Mouse (Mus musculus) embryonic facial prominence, embryonic 11.5 days (tissue): ENCODE results near the gene Nlrp6. TPM values are rescaled to one million over a fixed set of nuclear protein-coding genes. Genes with fewer than 3 reads are reported as not detected.

Source experiments
- ATAC-seq: fragments of 200-750 bp; cut with Nextera tagmentation; replicated peaks from 2 replicates; pipeline ENCODE4 v1.8.0; 2017; ENCODE audit warnings: low read depth; ENCODE audit not compliant: insufficient number of reproducible peaks, low FRiP score, low TSS enrichment
- DNase-seq: peaks from one replicate; pipeline ENCODE4 v3.0.0-alpha.2; 2015; ENCODE audit warnings: low spot score
- H3K27ac ChIP-seq: fragments of 300-500 bp; sonication (generic); replicated peaks from 2 replicates; pipeline ENCODE4 v1.5.1; 2014; ENCODE audit warnings: mild to moderate bottlenecking, low read depth, low read length, control low read depth
- H3K27me3 ChIP-seq: fragments of 300-500 bp; sonication (generic); 2 replicates; pipeline ENCODE4 v1.6.1; 2014; ENCODE audit warnings: mild to moderate bottlenecking, low read length, moderate library complexity, mixed read lengths; ENCODE audit not compliant: control insufficient read depth, insufficient read depth
- H3K36me3 ChIP-seq: fragments of 300-500 bp; sonication (generic); replicated peaks from 2 replicates; pipeline ENCODE4 v1.6.1; 2014; ENCODE audit warnings: low read depth, mild to moderate bottlenecking, low read length, moderate library complexity, mixed read lengths; ENCODE audit not compliant: control insufficient read depth, insufficient read depth
- H3K4me1 ChIP-seq: fragments of 300-500 bp; sonication (generic); 2 replicates; pipeline ENCODE4 v1.6.1; 2014; ENCODE audit warnings: low read length, mixed read lengths; ENCODE audit not compliant: control insufficient read depth, insufficient read depth
- H3K4me2 ChIP-seq: fragments of 300-500 bp; sonication (generic); 2 replicates; pipeline ENCODE4 v1.6.1; 2014; ENCODE audit warnings: low read depth, mild to moderate bottlenecking, control low read depth, low read length, moderate library complexity
- H3K4me3 ChIP-seq: fragments of 300-500 bp; sonication (generic); 2 replicates; pipeline ENCODE4 v1.5.1; 2014; ENCODE audit warnings: low read depth, low read length, control low read depth
- H3K9ac ChIP-seq: fragments of 300-500 bp; sonication (generic); replicated peaks from 2 replicates; pipeline ENCODE4 v1.6.1; 2014; ENCODE audit warnings: mild to moderate bottlenecking, control low read depth, low read length
- H3K9me3 ChIP-seq: fragments of 300-500 bp; sonication (generic); replicated peaks from 2 replicates; pipeline ENCODE4 v1.6.1; 2016; ENCODE audit warnings: mild to moderate bottlenecking, low read length, inconsistent platforms, mixed read lengths; ENCODE audit not compliant: control insufficient read depth
- WGBS: fragments of 180-500 bp; shearing (Covaris S2); extraction: QIAGEN DNeasy Blood & Tissue Kit; methylation state at CpG from one replicate; pipeline ENCODE4 v1.1.7; 2014; 5-methylcytosine and 5-hydroxymethylcytosine counted together
- polyA plus RNA-seq: library from polyadenylated mRNA; unstranded; fragments of >200 nt; fragmentation: Nextera tagmentation; extraction: Ambion mirVana; gene quantifications from 2 replicates; pipeline ENCODE4 v1.2.1, GENCODE M21; 2014

Nlrp6 gene
- polyA plus RNA-seq, 1 experiment from 2014 or later: not detected

DNA sequence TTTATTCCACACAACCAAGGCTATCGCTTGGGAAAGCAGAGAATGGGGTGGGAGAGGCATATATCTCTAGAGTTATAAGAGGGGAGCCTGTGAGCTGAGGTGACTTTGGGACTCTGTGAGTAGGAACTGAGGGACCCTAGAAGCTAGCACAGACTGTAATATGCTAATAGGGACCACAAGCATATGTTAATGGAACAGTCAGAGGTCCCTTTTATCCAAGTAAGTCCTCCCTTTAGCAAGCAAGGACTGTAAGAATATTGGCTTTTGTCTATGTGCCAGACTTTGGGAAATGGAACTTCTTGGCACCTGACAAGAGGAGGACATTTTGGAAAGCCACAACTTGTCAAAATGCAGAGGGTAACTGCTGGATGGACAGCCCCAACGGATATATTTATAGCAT is 18.2 kb downstream of the Nlrp6 start:
- H3K4me2 ChIP-seq: no peak overlapping the region
- ATAC-seq: no peak
- no peak overlapping the region for H3K4me3 ChIP-seq
- H3K9me3 ChIP-seq: no peaks in the 10 kb centered on the region
- H3K9ac ChIP-seq: no peak overlapping the region
- no peaks in the 10 kb centered on the region for H3K27me3 ChIP-seq
- H3K27ac ChIP-seq: no peak overlapping the region
- whole genome bisulfite sequencing: 17% methylated on average over 2 of the region's 2 CpGs
- no peaks in the 10 kb centered on the region; the same call in 1 of the 2 replicates for H3K4me1 ChIP-seq
- DNase-seq: no peak
- H3K36me3 ChIP-seq: no peaks in the 10 kb centered on the region

DNA sequence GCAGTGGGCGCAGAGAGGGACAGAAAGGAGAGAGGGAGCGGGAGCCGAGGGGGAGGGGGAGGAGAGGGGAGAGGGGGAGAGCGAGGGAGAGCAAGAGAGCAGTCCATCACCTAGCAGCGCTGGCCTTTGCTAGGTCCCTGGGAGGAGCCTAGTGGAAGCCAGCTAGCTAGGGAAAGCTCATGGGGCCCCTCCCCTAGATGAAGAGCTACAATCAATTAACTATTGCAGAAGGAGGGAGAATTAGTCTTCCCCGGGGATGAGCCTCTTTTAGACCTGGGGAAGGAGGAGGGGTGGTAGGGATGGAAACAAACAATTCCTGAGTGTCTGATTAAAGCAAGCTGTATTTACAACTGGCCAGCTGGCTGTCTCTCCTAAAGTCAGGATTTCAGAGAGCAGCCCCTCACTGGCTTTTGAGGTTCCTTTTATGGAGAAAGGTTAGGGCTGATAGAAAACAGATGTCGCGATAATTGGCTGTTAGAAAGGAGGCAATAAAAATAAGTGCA is 19.0 kb downstream of the Nlrp6 start:
- Histone ChIP-seq H3K9ac (no peak overlapping the region), H3K4me2 (0 out of 2 replicates have a peak overlapping the region, but pooled peaks have one; percentile 17), H3K4me1 (no peaks in the 10 kb centered on the region; the same call in 1 of the 2 replicates), H3K27ac (peak overlapping the region; percentile 38; the same call in 1 of the 2 replicates), H3K36me3 (no peaks in the 10 kb centered on the region; the same call in 1 of the 2 replicates), H3K27me3 (no peaks in the 10 kb centered on the region), H3K4me3 (no peak overlapping the region), H3K9me3 (no peaks in the 10 kb centered on the region)
- ATAC-seq (peak; percentile 50), DNase-seq (peak; percentile 85)
- 3% methylated on average over 8 of the region's 8 CpGs for WGBS

DNA sequence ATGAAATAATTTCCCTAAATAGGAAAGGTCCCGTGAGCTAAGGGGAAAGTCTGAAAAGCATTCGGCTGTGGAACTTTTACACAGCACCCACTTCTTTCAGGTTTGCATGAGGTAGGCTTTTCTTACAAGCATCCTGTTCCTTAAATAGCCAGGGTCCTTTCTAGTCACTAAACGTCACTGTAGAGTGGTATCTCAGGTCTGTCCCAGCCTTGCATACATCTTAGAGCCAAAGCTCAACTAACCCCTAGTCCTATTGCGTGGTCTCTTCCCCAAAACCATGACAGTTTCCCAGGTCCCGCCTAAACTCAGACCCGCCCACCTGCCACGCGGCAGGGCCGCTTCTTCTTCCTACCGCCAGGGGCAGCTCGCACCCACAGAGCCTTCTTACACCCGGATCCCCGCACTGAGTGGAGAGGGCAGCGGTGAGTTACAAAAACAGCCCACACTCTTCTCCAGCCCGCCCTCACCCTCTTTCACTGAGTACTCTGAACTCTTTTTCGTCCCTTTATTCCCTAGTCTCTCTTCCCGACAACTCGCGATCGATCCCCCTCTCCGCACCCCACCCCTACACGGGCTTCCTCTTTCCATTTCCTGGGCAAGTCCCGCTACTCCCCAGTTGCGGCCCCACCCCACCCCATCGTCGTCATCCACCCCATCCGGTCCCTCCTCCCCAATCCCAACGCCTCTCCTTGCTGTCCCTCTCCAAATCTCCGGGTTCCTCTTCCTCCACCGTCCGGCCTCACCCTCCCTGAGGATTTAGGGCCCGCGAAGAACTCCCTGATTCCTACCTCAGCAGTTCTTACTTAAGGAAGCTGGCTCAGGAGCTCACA is 20.7 kb downstream of the Nlrp6 start, which contains the start of gene Pgghg:
Pgghg (plus strand) TSS at position 170 of the 830 bp plus-strand sequence.
- 0 out of 2 replicates have a peak within 1 kb of the TSS, but pooled peaks have one; percentile 22 for H3K27ac ChIP-seq
- WGBS: 3% methylated on average over 33 of the region's 33 CpGs

DNA sequence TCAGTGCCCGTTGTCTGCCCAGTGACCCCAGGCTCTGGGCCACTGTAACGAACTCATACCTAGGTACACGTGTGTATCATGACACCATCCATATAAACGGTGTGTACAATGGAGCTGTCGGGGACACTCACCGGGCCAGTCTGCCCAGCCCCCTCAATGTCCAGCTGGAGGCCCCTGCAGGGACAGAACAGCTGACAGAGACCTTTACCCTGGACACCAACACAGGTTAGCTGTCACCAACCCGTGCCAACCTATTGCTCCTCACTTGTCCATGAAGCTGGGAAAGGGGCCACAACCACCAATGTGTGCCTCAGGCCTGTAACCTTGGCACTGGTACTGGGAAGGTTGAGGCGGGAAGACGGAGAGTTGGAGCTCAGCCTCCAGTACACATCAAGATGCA is 21.6 kb downstream of the Nlrp6 start:
- H3K27me3 ChIP-seq: no peaks in the 10 kb centered on the region
- ATAC-seq (no peak), DNase-seq (no peak)
- peak overlapping the region; percentile 64 for H3K4me2 ChIP-seq
- peak overlapping the region; percentile 74 for H3K9ac ChIP-seq
- H3K4me1 ChIP-seq: no peaks in the 10 kb centered on the region; the same call in 1 of the 2 replicates
- H3K27ac ChIP-seq: no peak overlapping the region
- no peaks in the 10 kb centered on the region; the same call in 1 of the 2 replicates for H3K36me3 ChIP-seq
- H3K4me3 ChIP-seq: peak overlapping the region; percentile 49
- no peaks in the 10 kb centered on the region for H3K9me3 ChIP-seq
- WGBS: 67% methylated on average over 9 of the region's 9 CpGs

More for the DNA sequence above, 20.7 kb downstream of the Nlrp6 start, which contains the start of gene Pgghg:
- ATAC-seq (peak; percentile 74), DNase-seq (peak; percentile 88)
- Histone ChIP-seq H3K36me3 (no peaks in the 10 kb centered on the region; the same call in 1 of the 2 replicates), H3K4me3 (peak within 1 kb of the TSS; percentile 49), H3K9me3 (no peaks in the 10 kb centered on the region), H3K9ac (peak within 1 kb of the TSS; percentile 74), H3K4me2 (peak within 1 kb of the TSS; percentile 64), H3K27me3 (no peaks in the 10 kb centered on the region), H3K4me1 (no peaks in the 10 kb centered on the region; the same call in 1 of the 2 replicates)

DNA sequence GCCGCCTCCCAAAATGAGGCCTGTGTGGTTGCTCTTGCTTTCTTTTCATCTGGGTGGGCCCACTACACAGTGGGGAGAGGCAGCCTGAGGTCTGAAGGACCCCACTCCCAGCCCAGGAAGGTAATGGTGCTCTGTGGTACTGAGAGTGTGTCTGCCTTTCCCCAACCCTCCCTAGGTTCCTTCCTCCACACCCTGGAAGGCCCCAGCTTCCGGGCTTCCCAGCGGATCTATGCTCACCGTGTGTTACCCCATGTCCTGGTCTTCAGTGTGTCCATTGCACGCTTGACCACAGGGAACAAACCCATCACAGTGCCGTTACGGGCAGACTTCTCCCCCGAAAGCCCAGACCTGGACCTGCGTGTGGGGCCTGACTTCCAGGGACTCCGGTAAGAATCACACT is 22.1 kb downstream of the Nlrp6 start:
- H3K36me3 ChIP-seq: no peaks in the 10 kb centered on the region; the same call in 1 of the 2 replicates
- no peak overlapping the region for H3K4me2 ChIP-seq
- ATAC-seq: no peak
- no peaks in the 10 kb centered on the region; the same call in 1 of the 2 replicates for H3K4me1 ChIP-seq
- WGBS: 87% methylated on average over 10 of the region's 10 CpGs
- no peaks in the 10 kb centered on the region for H3K27me3 ChIP-seq
- H3K4me3 ChIP-seq: no peak overlapping the region
- no peak overlapping the region for H3K27ac ChIP-seq
- H3K9me3 ChIP-seq: no peaks in the 10 kb centered on the region
- DNase-seq: no peak
- no peak overlapping the region for H3K9ac ChIP-seq

DNA sequence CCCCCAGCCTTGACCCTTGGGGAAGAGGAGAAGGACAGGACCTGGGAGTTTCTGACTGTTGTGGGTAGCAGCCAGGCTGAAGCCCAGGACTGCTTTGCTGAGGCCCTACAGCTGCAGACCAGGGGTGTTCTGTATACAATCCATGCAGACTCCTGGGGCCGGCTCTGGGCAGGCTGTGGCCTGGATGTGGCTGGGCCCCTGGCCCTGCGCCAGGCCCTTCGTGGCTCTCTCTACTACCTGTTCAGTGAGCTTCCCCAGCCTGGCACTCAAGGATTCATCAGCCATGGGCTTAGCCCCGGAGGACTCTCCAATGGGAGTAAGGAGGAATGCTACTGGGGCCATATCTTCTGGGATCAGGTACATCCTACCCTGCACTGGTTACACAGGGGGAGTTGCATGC is 22.7 kb downstream of the Nlrp6 start:
- Histone ChIP-seq H3K4me3 (no peak overlapping the region), H3K36me3 (no peaks in the 10 kb centered on the region; the same call in 1 of the 2 replicates), H3K9me3 (no peaks in the 10 kb centered on the region), H3K27me3 (no peaks in the 10 kb centered on the region), H3K4me1 (no peaks in the 10 kb centered on the region; the same call in 1 of the 2 replicates), H3K9ac (no peak overlapping the region), H3K4me2 (no peak overlapping the region), H3K27ac (no peak overlapping the region)
- DNase-seq (no peak), ATAC-seq (no peak)
- WGBS: 88% methylated on average over 4 of the region's 4 CpGs

DNA sequence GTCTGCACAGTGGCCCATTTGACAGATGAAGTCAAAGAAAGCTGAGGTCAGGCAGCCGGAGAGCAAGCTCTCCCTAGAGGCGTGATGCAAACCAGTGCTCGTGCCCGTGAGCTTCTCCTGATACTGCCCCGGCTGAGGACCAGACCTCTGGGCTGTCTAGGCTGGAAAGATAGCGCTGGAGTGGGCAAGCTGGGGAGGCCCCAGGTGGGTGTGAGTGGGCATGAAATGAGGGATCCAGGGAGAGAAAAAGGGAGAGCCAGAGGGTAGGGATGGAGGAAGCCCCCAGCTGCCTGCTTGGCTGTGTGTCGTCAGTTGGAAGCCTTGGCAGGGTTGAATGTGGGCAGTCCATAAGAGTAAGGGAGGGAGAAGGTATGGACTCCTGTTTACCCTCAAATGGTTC is 23.5 kb downstream of the Nlrp6 start:
- 87% methylated on average over 7 of the region's 7 CpGs for WGBS
- no peak for ATAC-seq
- no peaks in the 10 kb centered on the region; the same call in 1 of the 2 replicates for H3K4me1 ChIP-seq
- no peak overlapping the region for H3K4me3 ChIP-seq
- no peak for DNase-seq
- no peaks in the 10 kb centered on the region for H3K9me3 ChIP-seq
- H3K4me2 ChIP-seq: no peak overlapping the region
- H3K36me3 ChIP-seq: no peaks in the 10 kb centered on the region; the same call in 1 of the 2 replicates
- no peaks in the 10 kb centered on the region for H3K27me3 ChIP-seq
- no peak overlapping the region for H3K27ac ChIP-seq
- no peak overlapping the region for H3K9ac ChIP-seq

DNA sequence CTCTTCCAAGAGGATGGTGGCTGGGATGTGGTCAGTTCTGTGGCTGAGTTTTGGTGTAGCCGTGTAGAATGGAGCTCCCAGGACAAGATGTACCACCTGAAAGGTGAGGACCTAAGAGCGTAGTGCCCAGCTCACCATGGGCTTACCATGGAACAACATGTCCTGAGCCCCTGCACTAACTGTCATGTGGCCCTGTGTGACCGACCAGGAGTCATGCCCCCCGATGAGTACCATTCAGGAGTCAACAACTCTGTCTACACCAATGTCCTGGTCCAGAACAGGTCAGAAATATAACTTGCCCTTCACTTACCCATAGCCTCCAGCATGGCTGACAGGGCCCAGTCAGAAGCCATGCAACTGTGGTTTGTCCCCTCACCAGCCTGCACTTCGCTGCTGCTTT is 24.5 kb downstream of the Nlrp6 start:
- no peak for DNase-seq
- Histone ChIP-seq H3K27ac (no peak overlapping the region), H3K4me1 (no peaks in the 10 kb centered on the region), H3K9ac (no peak overlapping the region), H3K4me2 (no peak overlapping the region), H3K27me3 (no peaks in the 10 kb centered on the region), H3K36me3 (no peaks in the 10 kb centered on the region; the same call in 1 of the 2 replicates), H3K9me3 (no peaks in the 10 kb centered on the region), H3K4me3 (no peak overlapping the region)
- WGBS: 92% methylated on average over 5 of the region's 5 CpGs
- ATAC-seq: no peak
